26 mouse cellular contexts compared by ENCODE assay signal in genomic region chr5:23814841-23815240, GRCm38 (mm10). TPM values are rescaled to one million over a fixed set of nuclear protein-coding genes. Genes with fewer than 3 reads are reported as not detected.
A peak's percentile ranks its signal among the peaks of the same experiment; 100 is the strongest.
DNase-seq lines count a peak whose midpoint lies in the region; ATAC-seq and TF ChIP-seq lines count a peak whose summit lies in the region.
"Had no signal": no experiment of that assay in that cellular context is flagged by ENCODE, and none has a peak within 500 bp of the region (broad histone marks: within the 10 kb centered on the region; RNA-seq: fewer than 3 reads in every experiment).

No protein-coding gene starts in this region.

- no peak overlapping the region for H3K4me2 ChIP-seq in kidney, embryonic 14.5 days (replicated peaks; ENCODE audit: low read depth, low read length)
- no peak overlapping the region for H3K4me2 ChIP-seq in kidney, postnatal 0 days (ENCODE audit: low read length)
- H3K4me2 ChIP-seq: forebrain, embryonic 13.5 days; heart, embryonic 12.5 days; heart, embryonic 15.5 days; hindbrain, embryonic 13.5 days had no signal

- H3K27me3 ChIP-seq in heart, embryonic 10.5 days (ENCODE audit: insufficient read depth, poor library complexity, severe bottlenecking): no peaks in the 10 kb centered on the region
- no peaks in the 10 kb centered on the region for H3K27me3 ChIP-seq in kidney, embryonic 14.5 days (ENCODE audit: control insufficient read depth, insufficient read depth, low read length)
- H3K27me3 ChIP-seq in kidney, postnatal 0 days (ENCODE audit: insufficient read depth, low read length): no peaks in the 10 kb centered on the region
- H3K27me3 ChIP-seq: CH12.LX; forebrain, embryonic 13.5 days; heart, embryonic 12.5 days; heart, embryonic 15.5 days; hindbrain, embryonic 13.5 days; Patski had no signal

- H3K9me3 ChIP-seq in heart, embryonic 10.5 days: peaks cover 5% of the 10 kb centered on the region; the same call in 1 of the 2 replicates
- H3K9me3 ChIP-seq in kidney, embryonic 14.5 days (ENCODE audit: control insufficient read depth, low read length): peaks cover 6% of the 10 kb centered on the region; the same call in 1 of the 2 replicates
- no peaks in the 10 kb centered on the region for H3K9me3 ChIP-seq in kidney, postnatal 0 days (replicated peaks; ENCODE audit: low read length)
- H3K9me3 ChIP-seq: forebrain, embryonic 13.5 days; heart, embryonic 15.5 days; hindbrain, embryonic 13.5 days had no signal

- H3K27ac ChIP-seq in heart, embryonic 10.5 days: no peak overlapping the region
- H3K27ac ChIP-seq in kidney, embryonic 14.5 days (ENCODE audit: low read depth, low read length): no peak overlapping the region
- no peak overlapping the region for H3K27ac ChIP-seq in kidney, postnatal 0 days
- H3K27ac ChIP-seq: forebrain, embryonic 10.5 days; forebrain, embryonic 13.5 days; heart, embryonic 15.5 days; hindbrain, embryonic 10.5 days; hindbrain, embryonic 13.5 days had no signal

- TF ChIP-seq CTCF in kidney, postnatal 0 days (IDR thresholded peaks at IDR 0.05; ENCODE audit: low read depth): no peak

- peak; percentile 82 for ATAC-seq in kidney, embryonic 14.5 days (ENCODE audit: low FRiP score, low TSS enrichment)
- peak; percentile 78 for ATAC-seq in kidney, postnatal 0 days (replicated peaks; ENCODE audit: low FRiP score, low read depth)
- ATAC-seq: forebrain, embryonic 13.5 days; forebrain, embryonic 16.5 days; Patski had no signal

- peak; percentile 1 for DNase-seq in heart, adult 11 months
- no peak for DNase-seq in heart, embryonic 10.5 days (ENCODE audit: low spot score)
- DNase-seq in kidney, postnatal 25 days: no peak
- peak; percentile 8 for DNase-seq in kidney, postnatal 0 days (ENCODE audit: low spot score)
- no peak for DNase-seq in kidney, adult 8-10 months
- no peak for DNase-seq in layer of hippocampus, adult 8-10 months (ENCODE audit: low spot score in 2 of 2)
- DNase-seq: adrenal gland, postnatal 10 days; adrenal gland, postnatal 36 days; B cell, adult 2 months; cerebellum, adult 18-20 months; cerebellum, adult 9-10 months; cerebellum, postnatal 14 days; gastrocnemius, postnatal 10 days; gastrocnemius, postnatal 36 days; heart, postnatal 10 days; heart, postnatal 36 days had no signal

- H3K4me1 ChIP-seq in heart, embryonic 10.5 days: no peaks in the 10 kb centered on the region
- no peaks in the 10 kb centered on the region for H3K4me1 ChIP-seq in kidney, embryonic 14.5 days (ENCODE audit: control insufficient read depth, insufficient read depth, low read length)
- H3K4me1 ChIP-seq in kidney, postnatal 0 days (replicated peaks; ENCODE audit: insufficient read depth, low read length): no peaks in the 10 kb centered on the region
- H3K4me1 ChIP-seq: forebrain, embryonic 10.5 days; forebrain, embryonic 13.5 days; heart, embryonic 12.5 days; heart, embryonic 15.5 days; hindbrain, embryonic 10.5 days; hindbrain, embryonic 13.5 days had no signal

- no peak overlapping the region for H3K4me3 ChIP-seq in heart, embryonic 10.5 days
- H3K4me3 ChIP-seq in kidney, embryonic 14.5 days (ENCODE audit: low read length): no peak overlapping the region
- no peak overlapping the region for H3K4me3 ChIP-seq in kidney, postnatal 0 days (replicated peaks; ENCODE audit: low read depth, low read length)
- H3K4me3 ChIP-seq: forebrain, embryonic 10.5 days; forebrain, embryonic 13.5 days; heart, embryonic 12.5 days; heart, embryonic 15.5 days; hindbrain, embryonic 10.5 days; hindbrain, embryonic 13.5 days had no signal

- WGBS in heart, embryonic 10.5 days: 93% methylated on average over 5 of the region's 5 CpGs
- WGBS in kidney, embryonic 14.5 days: 46% methylated on average over 5 of the region's 5 CpGs
- WGBS in kidney, postnatal 0 days: 51% methylated on average over 5 of the region's 5 CpGs

- no peak overlapping the region for H3K9ac ChIP-seq in kidney, embryonic 14.5 days (ENCODE audit: low read depth, low read length)
- no peak overlapping the region for H3K9ac ChIP-seq in kidney, postnatal 0 days (ENCODE audit: low read depth, low read length)
- H3K9ac ChIP-seq: forebrain, embryonic 13.5 days; heart, embryonic 12.5 days; heart, embryonic 15.5 days; hindbrain, embryonic 13.5 days had no signal

- peaks cover 92% of the 10 kb centered on the region for H3K36me3 ChIP-seq in heart, embryonic 10.5 days
- peaks cover 77% of the 10 kb centered on the region for H3K36me3 ChIP-seq in kidney, embryonic 14.5 days (ENCODE audit: control insufficient read depth, insufficient read depth, low read length)
- H3K36me3 ChIP-seq in kidney, postnatal 0 days (ENCODE audit: insufficient read depth, low read length): peaks cover 61% of the 10 kb centered on the region

RNA-seq across cellular contexts. Expression of gene Rint1, which starts 27.3 kb away (rescaled TPM):
- 31.6 and 33.2 TPM in 2 replicates for polyA plus RNA-seq in heart, embryonic 10.5 days (2016; fragmentation: Nextera tagmentation; extraction: Ambion mirVana)
- 32.4 and 39.1 TPM in 2 replicates for polyA plus RNA-seq in kidney, embryonic 14.5 days (2014; fragmentation: Nextera tagmentation; extraction: Ambion mirVana)
- 26.8 and 29.5 TPM in 2 replicates for polyA plus RNA-seq in kidney, postnatal 0 days (2015; fragmentation: Nextera tagmentation; extraction: Ambion mirVana)
- total RNA-seq in layer of hippocampus, adult 8-10 months (2022): 10 to 100 TPM; 17.4 to 24.2 (median 21.8) TPM

RNA-seq across cellular contexts. Expression of gene Tomm7, which starts 29.1 kb away (rescaled TPM):
- polyA plus RNA-seq in heart, embryonic 10.5 days (2016; fragmentation: Nextera tagmentation; extraction: Ambion mirVana): 97.3 and 108 TPM in 2 replicates
- 124 and 197 TPM in 2 replicates for polyA plus RNA-seq in kidney, embryonic 14.5 days (2014; fragmentation: Nextera tagmentation; extraction: Ambion mirVana)
- polyA plus RNA-seq in kidney, postnatal 0 days (2015; fragmentation: Nextera tagmentation; extraction: Ambion mirVana): 121 and 137 TPM in 2 replicates
- 10 to 100 TPM; 66.5 to 82.1 (median 75.2) TPM for total RNA-seq in layer of hippocampus, adult 8-10 months (2022)

RNA-seq across cellular contexts. Expression of gene Pus7, which starts 31.3 kb away (rescaled TPM):
- 31.9 and 38.3 TPM in 2 replicates for polyA plus RNA-seq in heart, embryonic 10.5 days (2016; fragmentation: Nextera tagmentation; extraction: Ambion mirVana)
- polyA plus RNA-seq in kidney, embryonic 14.5 days (2014; fragmentation: Nextera tagmentation; extraction: Ambion mirVana): 21.7 and 41.4 TPM in 2 replicates
- 13.8 and 16.3 TPM in 2 replicates for polyA plus RNA-seq in kidney, postnatal 0 days (2015; fragmentation: Nextera tagmentation; extraction: Ambion mirVana)
- total RNA-seq in layer of hippocampus, adult 8-10 months (2022): 10 to 100 TPM; 15.9 to 22.4 (median 20.2) TPM

Comparison
In these comparisons a context has a peak if more than half of its experiments do, and no peak if none do; other contexts are left out.
1. DNase-seq: peak in heart, adult 11 months (single experiment) and kidney, postnatal 0 days (single experiment); none in heart, embryonic 10.5 days (single experiment), kidney, postnatal 25 days (0 of 2), kidney, adult 8-10 months (0 of 2) and layer of hippocampus, adult 8-10 months (0 of 2).